Mouse (Mus musculus) right cerebral cortex, postnatal 4 days (tissue): ENCODE measurements at regions not wholly inside any gene's neighbourhood (a gene's known extent, or its start where the extent isn't known, plus 50 kb on each side); places are given as distances from the start of the nearest gene placed in this dataset.
"Not testable (repeated sequence)": the region's sequence is repeated elsewhere in the genome, so short reads cannot be mapped to it uniquely, and the experiment has no call there.

ENCODE experiments used
- DNase-seq: peaks from one replicate; pipeline ENCODE4 v3.0.0-alpha.2; 2022

DNA sequence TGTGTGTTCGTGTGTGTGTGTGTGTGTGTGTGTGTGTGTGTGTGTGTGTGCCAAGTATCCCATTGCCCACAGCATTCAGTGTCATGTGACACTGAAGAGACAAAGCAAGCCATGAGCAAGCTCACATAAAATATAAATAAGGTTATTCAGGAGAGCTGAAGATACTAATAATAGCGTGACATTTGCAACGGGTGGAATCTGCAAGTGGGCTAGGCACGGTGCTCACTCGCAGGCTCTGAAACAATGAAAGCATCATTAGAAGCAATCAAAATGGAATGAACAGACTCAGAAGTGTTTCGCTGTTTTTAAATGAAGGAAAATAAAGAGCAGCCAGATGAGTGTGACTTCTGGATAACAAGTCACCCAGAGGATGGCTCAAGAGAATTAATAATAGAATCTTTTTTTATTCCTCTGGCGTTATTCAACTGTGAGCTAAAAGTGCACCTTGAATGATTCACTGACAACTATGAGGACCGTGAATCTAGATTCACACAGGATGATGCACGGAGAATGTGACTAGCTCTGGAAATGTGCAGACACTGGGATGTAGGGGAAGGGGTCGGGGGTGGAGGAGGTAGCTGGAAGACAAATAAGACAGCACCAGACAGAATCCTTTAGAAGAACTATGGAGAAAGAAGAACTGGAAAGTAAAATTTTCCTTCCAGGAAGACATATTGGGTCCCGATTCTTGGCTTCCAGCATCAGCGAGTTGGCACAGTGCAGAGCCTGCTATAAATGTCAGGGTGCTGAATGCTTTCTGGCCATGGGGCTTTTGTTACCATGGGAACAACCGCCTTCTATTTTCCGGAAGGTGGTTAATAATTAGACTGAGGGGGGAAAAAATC, 55.3 kb downstream of the Actbl2 start:
- DNase-seq, result peak; percentile 18

DNA sequence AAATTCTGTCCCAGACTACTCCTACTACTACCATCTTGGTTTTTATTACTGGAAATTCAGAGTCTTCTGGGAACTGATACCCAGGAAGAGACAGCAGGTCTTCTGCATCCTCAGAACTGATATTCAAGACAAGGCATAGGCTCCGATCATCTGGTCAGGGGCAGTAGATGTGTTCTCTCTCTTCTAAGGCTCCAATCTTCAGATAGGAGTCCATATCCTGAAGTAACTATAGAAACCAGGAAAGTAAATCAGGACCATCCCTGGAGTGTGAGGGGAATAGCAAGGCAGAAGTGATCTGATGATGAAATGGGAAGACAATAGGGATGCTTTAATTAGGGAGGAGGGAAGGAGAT, 55.9 kb downstream of the Actbl2 start:
- DNase-seq, result no peak

DNA sequence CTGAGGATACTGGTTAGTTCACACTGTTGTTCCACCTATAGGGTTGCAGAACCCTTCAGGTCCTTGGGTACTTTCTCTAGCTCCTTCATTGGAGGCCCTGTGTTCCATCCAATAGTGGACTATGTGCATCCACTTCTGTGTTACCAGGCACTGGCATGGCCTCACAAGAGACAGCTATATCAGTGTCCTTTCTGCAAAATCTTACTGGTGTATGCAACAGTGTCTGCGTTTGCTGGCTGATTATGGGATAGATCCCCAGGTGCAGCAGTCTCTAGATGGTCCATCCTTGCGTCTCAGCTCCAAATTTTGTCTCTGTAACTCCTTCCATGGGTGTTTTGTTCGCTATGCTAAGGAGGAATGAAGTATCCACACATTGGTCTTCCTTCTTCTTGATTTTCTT, 58.7 kb downstream of the Actbl2 start:
- not testable (repeated sequence) for DNase-seq

DNA sequence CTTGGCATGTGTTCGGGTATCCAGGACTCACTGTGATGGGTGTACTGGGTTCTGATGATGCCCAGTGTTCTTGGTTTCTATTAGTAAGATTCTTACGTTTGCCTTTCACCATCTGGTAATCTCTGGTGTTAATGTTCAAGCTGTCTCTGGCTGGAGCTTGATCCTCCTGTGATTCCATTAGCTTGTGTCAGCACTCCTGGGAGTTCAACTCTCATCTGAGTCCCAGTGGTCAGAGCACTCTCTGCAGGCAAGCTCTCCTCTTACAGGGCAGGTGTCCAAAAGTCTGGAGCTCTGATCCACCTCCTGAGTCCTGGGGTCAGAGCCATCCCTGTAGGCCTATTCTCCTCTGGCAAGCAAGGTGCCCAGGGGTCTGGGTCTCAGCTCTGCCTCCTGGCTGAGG, 63.1 kb downstream of the Actbl2 start:
- DNase-seq, result not testable (repeated sequence)

DNA sequence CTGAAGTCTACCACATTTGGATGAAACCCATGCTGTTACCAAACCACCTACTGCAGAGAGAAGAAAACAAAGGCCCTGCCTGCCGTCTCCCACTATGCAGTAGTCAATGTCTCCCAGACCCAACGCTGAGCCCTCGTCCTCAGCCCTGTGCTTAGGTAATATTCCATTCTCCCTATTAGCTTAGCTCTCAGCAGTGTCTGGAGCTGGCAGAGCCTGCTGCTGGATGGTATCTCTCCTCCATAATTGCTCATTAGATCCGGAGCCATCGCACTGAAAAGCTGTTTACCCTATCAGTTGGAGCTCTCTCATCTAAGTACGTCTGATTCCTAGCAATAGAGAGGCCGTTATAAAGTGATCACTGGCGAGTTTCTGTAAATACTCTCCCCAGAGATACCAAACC, 68.4 kb downstream of the Actbl2 start:
- DNase-seq, result no peak

DNA sequence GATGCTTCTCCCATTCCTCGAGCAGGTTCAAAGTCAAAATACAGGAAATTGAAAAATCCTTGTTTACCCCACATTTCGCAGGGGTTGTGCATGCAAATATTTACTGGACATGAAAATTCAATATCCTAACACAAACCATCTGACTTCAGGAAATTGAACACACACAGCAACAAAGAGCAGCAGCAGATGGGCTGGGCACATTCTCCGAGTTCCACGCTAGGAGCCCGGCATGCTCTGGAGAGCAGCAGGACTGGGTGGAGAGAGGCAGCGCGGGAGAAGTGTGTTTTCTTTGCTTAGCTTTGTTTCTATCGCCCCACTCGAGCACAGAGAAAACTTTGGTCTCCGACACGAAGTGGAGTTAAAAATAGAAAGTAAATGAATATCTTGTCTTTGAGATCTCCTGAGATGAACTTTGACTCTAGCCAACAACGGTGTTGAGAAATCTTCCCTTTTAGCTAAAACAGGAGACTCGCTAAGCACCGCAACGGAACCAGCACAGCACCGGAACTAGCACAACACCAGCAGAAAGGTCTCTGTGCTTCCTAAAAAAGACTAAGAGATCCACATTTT, 71.4 kb downstream of the Actbl2 start:
- no peak for DNase-seq

DNA sequence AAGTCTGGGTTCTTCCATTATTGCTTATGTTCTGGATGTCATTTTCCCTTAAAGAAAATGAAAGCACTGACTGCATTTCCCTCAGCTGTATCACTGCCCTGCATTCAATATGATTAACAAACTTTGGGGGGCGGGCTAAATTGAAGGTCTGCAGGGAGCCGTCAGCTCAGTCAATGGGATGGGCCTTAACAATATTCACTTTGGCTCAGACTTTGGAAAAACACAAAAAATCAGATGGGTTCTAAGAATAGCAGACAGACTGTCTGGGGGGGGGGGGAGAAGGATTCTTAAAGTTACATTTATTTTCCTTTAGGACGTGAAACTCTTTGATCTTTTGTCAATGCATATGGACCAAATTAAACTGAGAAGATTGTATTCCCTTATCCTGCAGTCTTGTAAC, 78.2 kb downstream of the Actbl2 start:
- DNase-seq, result no peak

DNA sequence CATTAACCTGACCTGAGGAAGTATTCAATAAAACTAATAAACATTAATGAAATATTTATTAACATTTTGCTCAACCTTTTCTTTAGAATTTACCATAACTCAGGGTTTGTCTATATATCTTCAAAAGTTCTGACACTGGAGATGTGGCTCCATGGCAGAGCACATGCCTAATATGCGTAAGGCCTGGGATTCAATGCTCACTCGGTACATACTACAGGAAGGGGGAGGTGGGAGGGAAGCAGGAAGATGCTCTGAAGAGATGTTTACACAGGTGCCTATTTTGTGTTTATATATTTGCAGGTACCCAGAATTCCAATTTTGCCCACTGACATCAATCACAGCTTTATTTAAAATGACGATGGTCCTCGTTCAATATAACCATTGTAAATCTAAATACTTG, 79.0 kb downstream of the Actbl2 start:
- no peak for DNase-seq

DNA sequence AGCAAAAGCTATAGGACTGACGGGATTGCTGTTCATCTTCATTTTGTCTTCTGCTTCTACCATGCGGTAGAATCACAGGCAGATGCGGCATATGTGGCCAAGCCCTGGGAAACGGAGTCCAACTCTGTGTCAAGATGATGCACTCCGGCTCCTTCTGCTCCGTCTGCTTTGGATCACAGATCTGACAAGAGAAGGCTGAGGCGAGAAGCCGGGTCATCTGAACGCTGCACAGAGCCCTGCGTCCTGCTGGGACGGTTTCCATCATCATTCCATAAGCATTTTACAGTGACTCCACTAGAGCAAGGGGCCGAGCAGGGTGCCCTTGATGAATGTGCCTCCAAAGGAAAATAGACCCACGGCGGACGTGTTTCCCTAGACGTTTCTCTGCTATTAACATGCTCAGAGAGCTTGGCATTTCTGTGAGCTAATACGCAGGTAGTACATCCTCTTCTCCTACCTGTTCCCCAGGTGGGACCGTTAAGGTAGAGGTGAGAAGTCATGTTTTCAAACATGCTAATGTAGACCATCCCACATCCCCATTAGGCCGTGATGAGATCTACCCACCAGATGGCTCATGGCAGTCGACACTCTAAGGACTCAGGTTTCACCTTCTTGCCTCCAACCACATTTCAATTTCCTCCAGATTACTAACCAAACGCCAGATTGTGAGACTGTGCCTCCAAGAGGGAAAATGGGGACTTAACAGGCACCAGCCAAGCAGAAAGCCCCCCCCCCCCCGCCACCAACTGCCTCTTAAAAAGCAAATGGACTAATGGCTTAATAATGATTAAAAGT, 79.6 kb downstream of the Actbl2 start:
- DNase-seq, result no peak

DNA sequence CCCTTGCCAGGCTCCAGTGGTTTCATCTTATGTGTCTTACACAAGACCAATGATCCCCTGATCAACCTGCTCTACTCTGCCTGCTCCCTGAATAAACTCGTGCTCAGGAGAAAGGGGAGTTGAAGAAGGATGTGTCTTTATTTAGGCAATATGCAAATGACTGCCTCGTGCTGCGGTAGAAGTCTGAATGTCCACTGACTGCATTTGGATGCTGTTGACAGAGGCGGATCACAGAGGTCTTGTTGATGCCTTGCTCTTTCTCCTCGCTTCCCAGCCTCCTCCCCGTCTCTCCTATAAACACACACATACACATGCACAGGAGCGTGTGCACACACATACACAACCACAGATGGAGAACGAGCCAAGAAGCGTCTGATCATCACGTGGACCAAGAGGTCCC, 90.2 kb downstream of the Actbl2 start:
- DNase-seq, result no peak

DNA sequence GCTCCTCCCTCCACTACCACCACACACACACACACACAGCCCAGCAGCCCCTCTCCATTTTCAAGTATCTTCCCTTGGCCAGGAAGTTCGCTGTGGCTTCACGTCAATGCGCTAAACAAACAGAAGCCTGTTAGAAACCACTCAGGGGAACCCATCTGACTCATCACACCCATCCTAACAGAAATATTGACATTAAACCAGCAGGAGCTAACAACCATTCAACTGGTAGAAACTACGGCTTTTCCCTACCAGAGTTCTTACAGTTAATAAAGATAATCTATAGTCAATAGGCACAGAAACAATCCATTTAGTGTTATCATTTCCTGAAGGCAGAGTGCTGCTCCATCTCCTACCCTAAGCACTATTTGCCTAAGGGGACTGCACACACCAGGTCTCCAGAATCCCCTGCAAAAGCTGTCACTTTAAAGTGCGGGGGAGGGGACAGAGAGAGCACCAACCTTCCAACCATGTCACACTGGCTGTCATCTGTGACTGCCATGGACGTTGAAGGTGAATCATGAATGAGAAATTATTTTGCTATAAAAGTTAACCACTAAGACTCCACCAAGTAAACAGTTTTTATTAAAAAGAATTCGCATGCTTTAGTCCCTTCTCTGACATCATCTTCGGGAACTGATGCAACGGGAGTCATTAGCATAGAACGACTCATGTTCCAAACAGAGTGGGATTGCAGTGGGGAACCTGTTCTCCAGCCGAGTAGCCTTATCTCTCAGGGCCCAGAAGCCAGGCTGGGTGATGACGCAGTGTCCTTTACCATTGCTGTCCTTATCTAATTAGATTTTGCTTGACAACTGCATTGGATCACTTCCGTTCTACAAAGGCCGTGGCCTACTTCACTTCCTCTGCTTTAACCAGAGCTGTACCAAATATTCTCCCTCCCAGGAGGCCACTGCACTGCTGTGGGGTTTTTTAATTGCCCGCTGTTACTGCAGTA, 91.0 kb downstream of the Actbl2 start:
- no peak for DNase-seq

DNA sequence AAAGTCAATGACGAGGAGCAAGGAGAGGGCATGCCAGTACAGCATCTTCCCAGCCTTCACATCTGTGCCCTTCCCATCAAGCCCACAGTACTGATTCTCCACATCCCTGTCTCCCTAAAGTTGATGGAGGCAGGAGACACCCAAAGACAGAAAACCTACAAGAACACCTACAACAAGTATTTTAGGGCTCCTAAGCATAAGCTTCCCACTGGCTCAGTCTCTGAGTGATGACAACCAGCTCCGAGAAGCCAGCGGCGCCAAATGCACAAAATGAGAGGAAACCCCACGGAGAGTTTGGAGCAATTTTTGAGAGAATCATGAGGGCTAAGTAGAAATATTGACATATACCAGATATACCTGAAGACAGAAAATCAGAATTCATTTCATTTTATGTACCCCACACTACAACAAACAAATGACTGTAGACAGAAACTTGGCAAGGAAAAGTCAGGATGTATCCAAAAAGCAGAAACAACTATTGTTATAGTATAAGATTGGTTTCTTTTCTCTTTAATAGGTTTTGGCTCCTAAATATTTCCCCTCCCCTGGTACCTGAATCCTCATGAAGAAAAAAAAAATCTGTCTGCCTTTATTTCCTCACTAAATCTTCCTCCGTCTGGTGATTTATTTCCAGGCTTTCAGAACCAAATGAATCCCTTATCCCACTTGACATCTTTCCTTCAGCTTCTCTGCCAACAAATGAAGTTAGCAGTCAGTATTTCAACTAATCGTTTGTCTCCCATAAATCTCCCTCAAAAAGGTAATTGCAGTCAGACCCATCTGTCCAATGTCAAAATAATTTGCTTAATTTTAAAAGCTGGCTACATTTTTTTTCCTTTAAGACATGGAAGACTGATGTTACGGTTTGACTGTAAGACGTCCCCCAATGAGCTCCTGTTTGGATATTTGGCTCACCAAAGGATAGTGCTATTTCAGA, 102.0 kb downstream of the Actbl2 start:
- peak; percentile 7 for DNase-seq

DNA sequence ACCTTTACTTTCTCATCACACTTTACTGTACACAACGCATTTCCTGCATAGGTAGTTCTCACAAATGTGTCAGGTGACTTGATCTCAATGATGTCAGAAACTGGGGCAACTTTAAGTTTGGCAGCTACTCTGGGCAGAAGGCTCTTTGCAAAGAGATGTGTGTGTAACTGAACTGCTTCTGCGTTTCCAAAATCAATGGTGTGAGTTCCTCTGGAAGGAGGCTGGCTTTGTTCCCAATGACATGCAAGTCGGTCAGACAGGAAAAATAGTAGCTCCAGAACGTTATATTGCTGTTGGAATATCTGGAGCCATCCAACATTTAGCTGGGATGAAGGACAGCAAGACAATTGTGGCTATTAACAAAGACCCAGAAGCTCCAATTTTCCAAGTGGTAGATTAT, 106.6 kb downstream of the Actbl2 start:
- DNase-seq, result no peak

DNA sequence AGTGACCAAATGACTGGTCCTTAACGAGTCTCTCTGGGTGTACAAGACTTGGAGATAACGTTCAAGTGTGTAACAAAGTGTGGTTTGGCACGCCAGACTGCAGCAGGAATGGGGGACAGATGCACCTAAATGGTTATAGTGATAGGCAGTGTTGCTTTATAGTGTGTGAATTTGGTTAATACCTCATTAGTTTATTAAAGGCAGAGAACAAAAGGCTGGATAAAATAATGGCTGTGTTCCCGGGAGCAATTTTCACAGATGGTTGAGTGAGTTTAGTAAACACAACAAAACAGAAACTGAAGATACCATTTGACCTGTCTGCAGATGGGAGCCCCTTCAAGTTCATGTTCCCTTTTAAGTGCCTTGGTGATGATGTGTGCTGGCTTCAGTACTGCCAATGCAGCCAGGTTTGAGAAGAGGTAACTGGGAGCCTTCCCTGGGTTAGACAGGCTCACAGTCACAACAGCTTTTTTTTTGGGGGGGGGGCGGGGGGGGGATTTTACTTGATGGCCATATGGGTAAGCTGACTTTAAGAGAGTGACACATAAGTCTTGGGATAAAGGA, 108.4 kb downstream of the Actbl2 start:
- DNase-seq, result no peak

DNA sequence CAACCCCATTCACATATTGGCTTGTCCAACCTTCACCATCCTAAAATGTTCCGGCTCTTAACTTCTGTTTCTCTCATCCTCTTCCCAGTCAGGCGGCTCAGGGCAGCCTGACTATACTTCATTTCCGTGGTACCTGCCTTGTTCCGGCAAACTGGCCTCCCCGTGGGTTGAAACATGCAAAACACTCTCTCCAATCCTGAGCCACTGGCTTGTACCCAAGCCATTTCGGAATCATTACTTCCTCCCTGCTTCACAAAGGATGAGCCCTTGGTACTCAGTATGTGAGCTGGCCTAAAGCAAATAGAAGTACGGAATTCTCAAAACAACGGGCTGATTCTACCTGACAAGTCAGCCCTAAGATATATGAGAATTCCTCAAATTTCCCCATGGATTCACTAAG, 112.1 kb downstream of the Actbl2 start:
- no peak for DNase-seq

DNA sequence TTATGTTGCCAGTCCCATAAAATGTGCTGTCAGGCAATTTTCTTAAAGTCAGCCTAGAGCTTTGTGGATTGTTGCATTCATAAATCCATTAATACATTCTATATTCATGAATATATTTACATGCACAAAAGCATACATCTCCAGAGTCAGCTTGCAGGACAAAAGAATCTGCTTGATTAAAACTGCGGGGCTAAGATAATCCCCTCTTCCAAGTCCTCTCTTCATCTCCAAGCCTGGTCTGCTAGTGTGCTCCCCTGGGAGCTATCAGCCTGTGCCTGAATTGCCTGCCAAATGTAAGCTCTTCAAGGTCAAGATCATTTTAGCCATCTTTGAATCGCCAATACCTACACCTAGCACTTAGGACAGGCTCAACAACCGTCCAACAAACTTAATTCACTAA, 112.8 kb downstream of the Actbl2 start:
- no peak for DNase-seq

DNA sequence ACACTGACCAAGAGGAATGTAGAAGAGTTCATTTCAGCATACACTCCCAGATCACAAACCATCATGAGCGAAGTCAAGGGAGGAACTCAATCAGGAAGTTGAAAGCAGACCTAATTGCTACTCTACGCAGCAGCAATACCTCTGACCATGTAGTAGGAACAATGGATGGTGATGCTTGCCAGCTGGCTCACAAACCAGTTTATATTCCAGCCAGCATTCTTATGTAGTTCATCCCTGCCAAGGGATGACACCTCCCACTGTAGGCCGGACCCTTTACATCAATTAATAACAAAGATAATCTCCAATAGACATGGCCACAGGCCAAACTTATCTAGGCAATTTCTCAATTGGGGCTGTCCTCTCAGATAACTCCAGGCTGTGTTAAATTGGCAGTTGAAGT, 115.1 kb downstream of the Actbl2 start:
- DNase-seq, result no peak

DNA sequence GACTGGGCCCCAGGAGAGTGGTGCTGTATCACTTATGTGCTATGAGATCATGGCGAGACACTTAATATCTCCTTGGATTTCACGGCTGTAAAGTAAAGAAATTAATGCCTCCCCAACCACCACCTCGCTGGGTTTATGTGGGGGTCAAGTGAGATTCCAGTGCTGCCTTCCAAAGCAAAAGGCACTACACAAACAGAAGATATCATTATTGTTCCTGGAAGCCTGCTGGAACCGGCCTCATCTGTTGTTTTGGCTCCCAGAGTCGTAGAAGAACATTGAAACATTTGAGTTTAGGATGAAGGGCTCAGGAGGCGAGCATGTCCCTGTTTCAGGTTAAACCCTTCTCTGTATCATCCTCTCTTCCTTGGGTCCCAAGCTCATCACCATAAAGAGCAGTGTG, 116.6 kb downstream of the Gpbp1 start:
- no peak for DNase-seq

DNA sequence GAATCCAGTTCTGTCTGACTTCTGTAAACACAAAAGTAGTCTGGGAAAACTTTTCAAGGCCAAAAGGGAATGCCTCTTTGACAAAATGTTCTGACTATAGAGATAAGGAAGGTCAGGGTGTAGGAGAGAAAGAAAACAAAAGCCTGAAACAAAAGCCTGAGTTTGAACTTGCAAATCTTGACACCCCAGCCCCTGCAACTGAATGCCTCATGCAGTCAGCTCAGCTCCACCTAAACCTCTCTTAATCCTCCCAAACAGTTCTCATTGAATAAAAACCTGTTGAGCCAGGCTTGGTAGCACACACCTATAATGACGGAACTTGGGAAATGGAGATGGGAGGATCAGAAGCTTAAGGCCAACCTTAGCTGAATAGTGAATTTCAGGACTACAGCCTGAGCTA, 116.1 kb downstream of the Gpbp1 start:
- no peak for DNase-seq
